Mouse (Mus musculus) MEL-GATA-1-ER (cell line): ENCODE measurements around the gene Cisd3.
"Not testable (repeated sequence)": the region's sequence is repeated elsewhere in the genome, so short reads cannot be mapped to it uniquely, and the experiment has no call there.

ENCODE experiments used
- DNase-seq: peaks from one replicate; pipeline ENCODE4 v3.0.0-alpha.2; 2012; ENCODE audit warnings: low read depth; ENCODE audit errors: extremely low read depth

The Cisd3 gene

GRCm38 (mm10) chr11:97685613-97686321 lies at the start of gene Cisd3:
Gene Cisd3 (plus strand): TSS chr11:97685826.
- no peak for DNase-seq

- no peak for DNase-seq
These were observed 44.0 kb upstream of the Cisd3 start for GRCm38 (mm10) chr11:97641668-97642067.

GRCm38 (mm10) chr11:97642746-97643145 lies 42.9 kb upstream of the Cisd3 start:
- no peak for DNase-seq

- no peak for DNase-seq
These were observed 42.1 kb upstream of the Cisd3 start for GRCm38 (mm10) chr11:97643380-97644055.

GRCm38 (mm10) chr11:97644834-97645233 lies 40.8 kb upstream of the Cisd3 start:
- peak; percentile 56 for DNase-seq

- DNase-seq, result not testable (repeated sequence)
These were observed 37.1 kb upstream of the Cisd3 start for GRCm38 (mm10) chr11:97648541-97648940.

- DNase-seq, result no peak
These were observed 35.3 kb upstream of the Cisd3 start for GRCm38 (mm10) chr11:97650341-97650740.

GRCm38 (mm10) chr11:97653376-97653775 lies 32.2 kb upstream of the Cisd3 start:
- DNase-seq, result not testable (repeated sequence)

GRCm38 (mm10) chr11:97654210-97654609 lies 31.4 kb upstream of the Cisd3 start:
- DNase-seq, result no peak

- no peak for DNase-seq
These were observed 29.2 kb upstream of the Cisd3 start for GRCm38 (mm10) chr11:97656269-97656971.

GRCm38 (mm10) chr11:97657184-97657945 lies 28.3 kb upstream of the Cisd3 start:
- no peak for DNase-seq

- not testable (repeated sequence) for DNase-seq
These were observed 27.7 kb upstream of the Cisd3 start for GRCm38 (mm10) chr11:97657967-97658366.

- DNase-seq, result peak; percentile 51
These were observed 26.8 kb upstream of the Cisd3 start for GRCm38 (mm10) chr11:97658751-97659266.

GRCm38 (mm10) chr11:97659267-97659989 lies 26.2 kb upstream of the Cisd3 start:
- no peak for DNase-seq

GRCm38 (mm10) chr11:97659990-97660714 lies 25.5 kb upstream of the Cisd3 start:
- peak; percentile 41 for DNase-seq

GRCm38 (mm10) chr11:97660734-97661647 lies 24.6 kb upstream of the Cisd3 start:
- no peak for DNase-seq

- DNase-seq, result no peak
These were observed 23.9 kb upstream of the Cisd3 start for GRCm38 (mm10) chr11:97661648-97662133.

GRCm38 (mm10) chr11:97662207-97662892 lies 23.3 kb upstream of the Cisd3 start:
- DNase-seq, result no peak
